Mouse (Mus musculus): ENCODE data around the gene Cope. TPM values are rescaled to one million over a fixed set of nuclear protein-coding genes. Genes with fewer than 3 reads are reported as not detected.

Cope gene
- total RNA-seq, 4 experiments from 2014 or later = 112 to 126 (median 121) TPM

- DNase-seq (ENCODE audit: low spot score in 2 of 2) = no peak
Observed at GRCm38 (mm10) chr8:70347443-70347842, 45.1 kb downstream of the Cope start.

DNA sequence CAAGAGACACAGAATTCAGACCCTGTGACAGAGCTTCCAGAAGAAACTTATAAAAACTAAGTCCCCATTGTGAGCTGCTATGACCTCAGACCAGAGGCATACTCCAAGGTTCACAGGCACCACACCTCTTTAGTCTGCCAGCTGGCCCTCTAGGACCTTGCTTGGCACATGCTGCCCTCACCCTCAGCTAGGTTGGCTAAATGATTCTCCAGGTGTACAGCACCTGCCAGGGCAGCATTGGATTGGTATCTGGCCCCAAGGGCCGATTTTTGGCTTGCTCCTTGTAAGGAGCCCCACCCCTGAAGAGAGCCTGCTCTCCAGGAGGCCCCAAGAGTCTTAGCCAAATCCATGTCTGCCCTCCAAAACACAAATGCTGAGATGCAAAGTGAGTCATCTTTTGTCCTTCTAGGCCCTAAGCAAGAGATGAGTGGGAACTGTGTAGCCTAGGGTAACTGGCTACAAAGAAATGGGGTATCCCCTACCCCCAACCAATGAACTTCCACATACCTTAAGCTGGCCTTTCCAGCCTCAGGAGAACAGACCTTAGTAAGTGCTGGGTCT, 45.6 kb downstream of the Cope start:
- no peak for DNase-seq (ENCODE audit: low spot score in 2 of 2)

GRCm38 (mm10) chr8:70351035-70351999, 49.0 kb downstream of the Cope start:
- no peak for DNase-seq (ENCODE audit: low spot score in 2 of 2)

DNA sequence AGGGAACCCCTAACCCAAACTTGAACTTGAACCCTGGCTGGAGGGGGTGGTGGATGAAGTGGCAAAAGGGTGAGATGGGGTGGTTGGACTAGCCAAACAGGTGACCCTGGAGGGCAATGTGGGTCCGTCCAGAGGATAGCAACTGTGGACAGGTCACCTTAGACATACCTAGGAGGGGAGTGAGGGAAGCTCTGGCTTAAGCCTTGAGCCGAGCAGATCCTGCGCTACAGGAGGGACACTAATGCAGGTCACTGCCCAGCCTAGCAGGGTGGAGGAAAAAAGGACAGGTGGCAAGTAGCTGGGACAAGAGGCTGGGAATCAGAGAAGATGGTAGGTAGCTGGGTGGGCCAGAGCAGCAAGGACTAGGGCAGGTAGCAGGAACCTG, 49.7 kb downstream of the Cope start:
- DNase-seq (ENCODE audit: low spot score in 2 of 2) = no peak

- no peak for DNase-seq (ENCODE audit: low spot score in 2 of 2)
Observed at GRCm38 (mm10) chr8:70352657-70353151, 50.4 kb downstream of the Cope start.

- DNase-seq (ENCODE audit: low spot score in 2 of 2) = peak; percentile 95 to 98
Observed at GRCm38 (mm10) chr8:70353194-70353817, 51.0 kb downstream of the Cope start, which contains the start of gene Upf1. Gene Upf1 (minus strand): TSS chr8:70353278.

- DNase-seq (ENCODE audit: low spot score in 2 of 2) = no peak
Observed at GRCm38 (mm10) chr8:70354004-70354403, 51.7 kb downstream of the Cope start.

DNA sequence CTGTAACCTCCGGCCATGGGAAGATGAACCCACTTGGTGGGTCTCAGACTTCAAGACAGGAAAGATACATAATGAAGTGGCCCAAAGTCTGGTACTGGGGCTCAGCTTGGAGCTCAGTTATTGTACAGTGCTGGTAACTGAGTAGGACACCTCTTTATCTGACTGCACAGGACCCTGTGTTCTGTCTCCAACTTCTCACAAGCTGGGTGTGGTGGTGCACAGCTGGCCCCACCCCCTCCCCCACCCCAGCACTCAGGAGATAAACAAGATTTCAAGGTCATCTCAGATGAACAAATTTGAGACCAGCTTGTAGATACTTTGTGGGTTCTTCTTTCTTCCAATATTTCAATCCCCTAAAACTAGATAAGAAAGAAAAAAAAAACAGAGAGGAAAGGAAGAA, 53.8 kb downstream of the Cope start:
- DNase-seq (ENCODE audit: low spot score in 2 of 2) = no peak

DNA sequence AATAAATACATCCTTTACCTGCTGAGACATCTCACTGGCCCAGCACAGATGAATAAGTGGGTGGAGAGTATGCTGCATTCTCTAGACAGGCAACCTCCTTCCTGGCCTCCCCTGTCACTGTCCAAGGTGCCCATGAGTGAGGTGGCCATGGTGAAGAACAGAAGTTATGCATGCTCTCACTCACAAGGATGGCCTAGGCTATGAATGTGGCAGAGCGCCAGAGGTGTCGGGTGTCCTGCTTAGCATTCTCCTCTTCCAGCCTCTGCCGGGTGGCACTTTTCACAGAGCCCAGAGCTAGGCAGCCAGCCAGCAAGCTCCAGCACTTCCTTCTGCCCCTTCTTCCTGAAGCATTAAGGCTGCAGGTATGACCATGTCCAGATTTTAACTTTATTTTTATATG, 57.1 kb downstream of the Cope start:
- DNase-seq (ENCODE audit: low spot score in 2 of 2) = peak; percentile 51 to 78

DNA sequence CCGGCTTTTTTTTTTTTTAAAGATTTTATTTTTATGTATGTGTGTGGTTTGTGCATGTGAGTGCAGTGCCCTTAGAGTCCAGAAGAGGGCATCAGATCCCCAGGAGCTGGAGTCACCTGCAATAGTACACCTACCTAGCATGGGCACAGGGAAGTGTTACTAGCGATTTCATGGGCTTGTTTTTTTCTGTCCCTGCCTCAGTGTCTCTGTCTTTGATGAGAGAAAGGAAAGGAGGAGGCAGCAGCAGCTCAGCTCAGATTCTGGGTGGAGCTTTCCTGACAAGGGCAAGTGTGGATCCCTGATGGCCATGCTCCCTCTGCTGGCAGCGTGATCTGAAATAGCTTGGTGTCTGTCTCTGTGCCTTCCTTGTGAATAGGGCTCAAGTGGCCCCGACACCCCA, 58.5 kb downstream of the Cope start:
- DNase-seq (ENCODE audit: low spot score in 2 of 2) = no peak

GRCm38 (mm10) chr8:70361484-70362032, 59.2 kb downstream of the Cope start:
- no peak for DNase-seq (ENCODE audit: low spot score in 2 of 2)

Other genes starting within 250 kb of the Cope start
- gene Tm6sf2, start 229.6 kb upstream of the Cope start, total RNA-seq (2022) = under 1 TPM; 0.17 to 0.48 (median 0.35) TPM
- under 1 TPM in 1 of 4 experiments, not detected in 3; 0.08 TPM for gene Hapln4, start 219.1 kb upstream of the Cope start, total RNA-seq (2022)
- under 1 TPM in 3 of 4 experiments, not detected in 1; 0.05 to 0.11 (median 0.08) TPM for gene Ncan, start 181.6 kb upstream of the Cope start, total RNA-seq (2022)
- 1 to 10 TPM; 4.1 to 6.5 (median 4.6) TPM for gene Nr2c2ap, start 171.2 kb upstream of the Cope start, total RNA-seq (2022)
- 10 to 100 TPM in 1 of 4 experiments, 1 to 10 TPM in 3; 8.5 to 10.6 (median 9.1) TPM for gene Rfxank, start 163.4 kb upstream of the Cope start, total RNA-seq (2022)
- 10 to 100 TPM in 3 of 4 experiments, 1 to 10 TPM in 1; 9.8 to 14.9 (median 14.1) TPM for gene Borcs8, start 163.0 kb upstream of the Cope start, total RNA-seq (2022)
- gene Mef2b, start 162.8 kb upstream of the Cope start, total RNA-seq (2022) = under 1 TPM in 3 of 4 experiments, not detected in 1; 0.32 to 0.36 (median 0.34) TPM
- gene Tmem161a, start 130.2 kb upstream of the Cope start, total RNA-seq (2022) = 10 to 100 TPM; 77.0 to 87.6 (median 85.9) TPM
- gene Slc25a42, start 90.2 kb upstream of the Cope start, total RNA-seq (2022) = 10 to 100 TPM; 27.4 to 34.4 (median 31.1) TPM
- gene Sugp2, start 68.3 kb upstream of the Cope start, total RNA-seq (2022) = 10 to 100 TPM; 41.1 to 50.5 (median 42.9) TPM
- 1 to 10 TPM; 5.5 to 8.7 (median 7.6) TPM for gene Armc6, start 68.1 kb upstream of the Cope start, total RNA-seq (2022)
- 1 to 10 TPM; 3.1 to 4.4 (median 3.2) TPM for gene Homer3, start 19.7 kb upstream of the Cope start, total RNA-seq (2022)
- gene Ddx49, start within 50 bp of the Cope start, total RNA-seq (2022) = 10 to 100 TPM; 25.8 to 35.3 (median 33.9) TPM
- 10 to 100 TPM; 16.5 to 25.1 (median 20.2) TPM for gene Cers1, start 13.3 kb downstream of the Cope start, total RNA-seq (2022)
- gene Gdf1, start 27.3 kb downstream of the Cope start, total RNA-seq (2022) = 1 to 10 TPM in 1 of 4 experiments, under 1 TPM in 1, not detected in 2; 0.75 to 2.7 TPM
- 10 to 100 TPM; 29.7 to 32.7 (median 30.8) TPM for gene Upf1, start 50.8 kb downstream of the Cope start, total RNA-seq (2022)
- gene Comp, start 71.0 kb downstream of the Cope start, total RNA-seq (2022) = 10 to 100 TPM in 2 of 4 experiments, 1 to 10 TPM in 2; 2.7 to 16.7 (median 8.4) TPM
- gene Crtc1, start 137.1 kb downstream of the Cope start, total RNA-seq (2022) = 10 to 100 TPM in 1 of 4 experiments, 1 to 10 TPM in 3; 7.1 to 15.3 (median 7.6) TPM
- 1 to 10 TPM; 6.6 to 9.7 (median 7.5) TPM for gene Klhl26, start 174.4 kb downstream of the Cope start, total RNA-seq (2022)
- gene Tmem59l, start 184.8 kb downstream of the Cope start, total RNA-seq (2022) = not detected
- gene Crlf1, start 190.6 kb downstream of the Cope start, total RNA-seq (2022) = 1 to 10 TPM; 1.1 to 2.5 (median 2.3) TPM
- gene Rex1bd, start 204.2 kb downstream of the Cope start, total RNA-seq (2022) = 100 to 1,000 TPM; 175 to 196 (median 181) TPM
- gene Uba52, start 208.3 kb downstream of the Cope start, total RNA-seq (2022) = 100 to 1,000 TPM; 794 to 918 (median 839) TPM
- 100 to 1,000 TPM; 113 to 123 (median 120) TPM for gene Fkbp8, start 225.2 kb downstream of the Cope start, total RNA-seq (2022)
- 10 to 100 TPM; 68.3 to 80.8 (median 76.7) TPM for gene Kxd1, start 225.4 kb downstream of the Cope start, total RNA-seq (2022)
- gene Ell, start 236.9 kb downstream of the Cope start, total RNA-seq (2022) = 10 to 100 TPM; 11.9 to 14.7 (median 12.3) TPM